Mouse (Mus musculus) thymus, adult 2 months (tissue): ENCODE measurements around the gene Tsr3. TPM values are rescaled to one million over a fixed set of nuclear protein-coding genes. Genes with fewer than 3 reads are reported as not detected.

Experiments
- DNase-seq: peaks from one replicate; pipeline ENCODE4 v3.0.0; 2021
- H3K27ac ChIP-seq: fragments of 200-500 bp; 2 replicates; pipeline ENCODE4 v1.5.1; 2012; ENCODE audit warnings: low read length, control low read depth; ENCODE audit not compliant: control insufficient read depth, insufficient read depth
- H3K27me3 ChIP-seq: fragments of 200-500 bp; 2 replicates; pipeline ENCODE4 v1.6.1; 2012; ENCODE audit warnings: mild to moderate bottlenecking, low read length, moderate library complexity, mixed read lengths; ENCODE audit not compliant: control insufficient read depth, insufficient read depth
- H3K36me3 ChIP-seq: fragments of 200-500 bp; 2 replicates; pipeline ENCODE4 v1.6.1; 2012; ENCODE audit warnings: mild to moderate bottlenecking, low read length, moderate library complexity; ENCODE audit not compliant: control insufficient read depth, insufficient read depth
- H3K4me1 ChIP-seq: fragments of 200-500 bp; replicated peaks from 2 replicates; pipeline ENCODE4 v1.6.1; 2012; ENCODE audit warnings: low read length; ENCODE audit not compliant: control insufficient read depth, insufficient read depth
- H3K4me3 ChIP-seq: fragments of 200-500 bp; 2 replicates; pipeline ENCODE4 v1.5.1; 2012; ENCODE audit warnings: mild to moderate bottlenecking, low read length, control low read depth, moderate library complexity; ENCODE audit not compliant: control insufficient read depth, insufficient read depth
- CTCF ChIP-seq: fragments of 200-500 bp; IDR thresholded peaks from 2 replicates; pipeline ENCODE4 v1.5.1; 2012; ENCODE audit warnings: mild to moderate bottlenecking, control low read depth, low read length, moderate library complexity, borderline replicate concordance; ENCODE audit not compliant: control insufficient read depth, poor library complexity, insufficient read depth; ENCODE audit errors: extremely low read depth
- POLR2A ChIP-seq: fragments of 200-500 bp; IDR thresholded peaks from 2 replicates; pipeline ENCODE4 v1.6.1; 2012; ENCODE audit warnings: mild to moderate bottlenecking, low read length, control low read depth, moderate library complexity; ENCODE audit not compliant: control insufficient read depth, poor library complexity, insufficient read depth; ENCODE audit errors: extremely low read depth
- WGBS: fragments of 180-500 bp; shearing (Covaris S2); methylation state at CpG from one replicate; pipeline ENCODE4 v1.1.7; 2018; 5-methylcytosine and 5-hydroxymethylcytosine counted together
- polyA plus RNA-seq: library from polyadenylated mRNA; depleted of rRNA; stranded (reverse); fragments of >200 nt; gene quantifications from 2 replicates; pipeline ENCODE4 v1.2.3, GENCODE M21; 2012; rRNA removed

Tsr3 gene
- polyA plus RNA-seq, 1 experiment, result 40.9 TPM

DNA sequence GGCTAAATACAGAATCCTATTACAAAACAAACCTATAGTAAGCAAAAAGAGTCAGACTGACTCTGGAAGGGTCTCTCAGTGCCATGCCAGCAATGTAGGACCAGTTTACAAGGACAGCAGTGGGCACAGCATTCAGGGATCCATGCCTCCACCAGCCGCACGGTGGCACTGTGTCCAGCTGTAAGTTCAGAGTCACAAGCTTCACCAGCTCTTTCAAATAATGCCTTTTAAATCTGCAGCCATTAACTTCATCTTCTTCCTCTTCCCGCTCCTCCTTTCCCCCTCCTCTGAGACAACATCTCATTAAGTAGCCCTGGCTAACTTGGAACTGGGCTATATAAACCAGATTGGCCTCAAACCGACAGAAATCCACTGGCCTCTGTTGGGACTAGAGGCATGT, 48.9 kb downstream of the Tsr3 start:
- 21% methylated on average over 4 of the region's 4 CpGs for WGBS
- DNase-seq, result peak; percentile 54
- TF ChIP-seq CTCF (peak; percentile 70; the same call in 1 of the 2 replicates), POLR2A (no peak)

GRCm38 (mm10) chr17:25290411-25290810, 50.4 kb downstream of the Tsr3 start:
- no peak for TF ChIP-seq POLR2A
- no peak for TF ChIP-seq CTCF
- no peak for DNase-seq
- Histone ChIP-seq H3K4me1 (no peaks in the 10 kb centered on the region), H3K27me3 (no peaks in the 10 kb centered on the region), H3K36me3 (no peaks in the 10 kb centered on the region), H3K4me3 (no peak overlapping the region), H3K27ac (no peak overlapping the region)
- 42% methylated on average over 4 of the region's 4 CpGs for WGBS

More for the DNA sequence above, 48.9 kb downstream of the Tsr3 start:
- Histone ChIP-seq H3K27me3 (no peaks in the 10 kb centered on the region), H3K27ac (no peak overlapping the region), H3K4me3 (no peak overlapping the region), H3K36me3 (no peaks in the 10 kb centered on the region), H3K4me1 (no peaks in the 10 kb centered on the region)

Other genes with a start within 250 kb of the Tsr3 start
- 41.4 and 46.9 TPM in 2 replicates for gene Cramp1l, start 224.4 kb upstream of the Tsr3 start, polyA plus RNA-seq
- 17.0 and 22.6 TPM in 2 replicates for gene Ift140, start 224.1 kb upstream of the Tsr3 start, polyA plus RNA-seq
- 7.2 and 11.3 TPM in 2 replicates for gene Tmem204, start 156.6 kb upstream of the Tsr3 start, polyA plus RNA-seq
- gene Telo2, start 124.2 kb upstream of the Tsr3 start, polyA plus RNA-seq, result 26.4 and 28.1 TPM in 2 replicates
- not detected in 2 replicates for gene Ptx4, start 119.4 kb upstream of the Tsr3 start, polyA plus RNA-seq
- 43.4 and 45.9 TPM in 2 replicates for gene Clcn7, start 106.8 kb upstream of the Tsr3 start, polyA plus RNA-seq
- gene Ccdc154, start 77.7 kb upstream of the Tsr3 start, polyA plus RNA-seq, result 0.05 and 0.09 TPM in 2 replicates
- 0.11 TPM in 1 of 2 replicates, not detected in the other for gene Gm38655, start 64.7 kb upstream of the Tsr3 start, polyA plus RNA-seq
- 17.8 and 18.8 TPM in 2 replicates for gene BC003965, start 55.6 kb upstream of the Tsr3 start, polyA plus RNA-seq
- gene Unkl, start 51.8 kb upstream of the Tsr3 start, polyA plus RNA-seq, result 60.1 and 64.6 TPM in 2 replicates
- gene Gnptg, start within 50 bp of the Tsr3 start, polyA plus RNA-seq, result 39.8 and 47.7 TPM in 2 replicates
- 56.5 and 60.9 TPM in 2 replicates for gene Baiap3, start 16.2 kb downstream of the Tsr3 start, polyA plus RNA-seq
- gene Ube2i, start 34.5 kb downstream of the Tsr3 start, polyA plus RNA-seq, result 304 and 316 TPM in 2 replicates
- 1.2 and 1.3 TPM in 2 replicates for gene Prss34, start 58.2 kb downstream of the Tsr3 start, polyA plus RNA-seq
- 0.13 and 0.18 TPM in 2 replicates for gene Prss28, start 68.5 kb downstream of the Tsr3 start, polyA plus RNA-seq
- 2.3 and 2.7 TPM in 2 replicates for gene Prss29, start 78.5 kb downstream of the Tsr3 start, polyA plus RNA-seq
- 0.44 and 0.61 TPM in 2 replicates for gene Tpsab1, start 105.4 kb downstream of the Tsr3 start, polyA plus RNA-seq
- gene Tpsb2, start 126.1 kb downstream of the Tsr3 start, polyA plus RNA-seq, result 4.7 and 7.6 TPM in 2 replicates
- 0.80 and 1.8 TPM in 2 replicates for gene Tpsg1, start 129.1 kb downstream of the Tsr3 start, polyA plus RNA-seq
- gene Cacna1h, start 193.6 kb downstream of the Tsr3 start, polyA plus RNA-seq, result 1.5 and 4.3 TPM in 2 replicates
- 0.19 and 0.42 TPM in 2 replicates for gene Tekt4, start 214.4 kb downstream of the Tsr3 start, polyA plus RNA-seq